Mouse (Mus musculus): ENCODE results near the gene Inpp5k. TPM values are rescaled to one million over a fixed set of nuclear protein-coding genes. Genes with fewer than 3 reads are reported as not detected.

Gene Inpp5k
- polyA plus RNA-seq, 1 experiment from 2014 or later = 17.3 TPM

DNA sequence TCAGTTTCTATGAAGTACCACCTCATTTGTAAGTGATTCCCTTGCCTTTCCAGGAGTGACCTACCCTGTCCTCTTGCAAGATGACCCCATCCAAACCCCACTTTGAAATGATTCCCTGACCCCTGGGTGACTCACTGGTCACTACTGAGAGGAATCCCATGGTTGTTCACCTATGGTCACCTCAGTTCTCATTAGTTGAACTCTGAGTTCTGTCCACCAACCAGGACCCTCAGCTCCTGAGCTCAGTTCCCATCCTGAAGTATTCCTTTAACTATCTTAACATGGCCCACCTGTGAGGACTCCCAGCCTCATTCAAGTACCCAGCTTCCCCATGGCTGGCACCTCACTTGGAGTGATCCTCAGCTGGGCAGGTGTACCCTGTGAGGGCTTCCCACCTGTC lies 27.1 kb downstream of the Inpp5k start:
- DNase-seq (ENCODE audit: low spot score) (no peak), ATAC-seq (replicated peaks; ENCODE audit: insufficient number of reproducible peaks, low FRiP score, low TSS enrichment, low read depth) (no peak)
- Histone ChIP-seq H3K4me3 (ENCODE audit: low read depth, low read length) (no peak overlapping the region), H3K9ac (replicated peaks; ENCODE audit: low read length) (no peak overlapping the region), H3K4me1 (ENCODE audit: control insufficient read depth, insufficient read depth, low read length) (peaks cover 4% of the 10 kb centered on the region; the same call in 1 of the 2 replicates), H3K9me3 (replicated peaks; ENCODE audit: control insufficient read depth, low read length) (no peaks in the 10 kb centered on the region), H3K27me3 (ENCODE audit: control insufficient read depth, insufficient read depth, low read length) (peaks cover 9% of the 10 kb centered on the region), H3K36me3 (replicated peaks; ENCODE audit: control insufficient read depth, insufficient read depth, low read depth, low read length) (no peaks in the 10 kb centered on the region), H3K4me2 (ENCODE audit: low read depth, low read length) (no peak overlapping the region), H3K27ac (replicated peaks; ENCODE audit: low read depth, low read length) (no peak overlapping the region)

- Histone ChIP-seq H3K27me3 (ENCODE audit: control insufficient read depth, insufficient read depth, low read length) (peaks cover 6% of the 10 kb centered on the region), H3K4me2 (ENCODE audit: low read depth, low read length) (no peak overlapping the region), H3K27ac (replicated peaks; ENCODE audit: low read depth, low read length) (no peak overlapping the region), H3K9me3 (replicated peaks; ENCODE audit: control insufficient read depth, low read length) (no peaks in the 10 kb centered on the region), H3K9ac (replicated peaks; ENCODE audit: low read length) (no peak overlapping the region), H3K4me3 (ENCODE audit: low read depth, low read length) (no peak overlapping the region), H3K36me3 (replicated peaks; ENCODE audit: control insufficient read depth, insufficient read depth, low read depth, low read length) (no peaks in the 10 kb centered on the region), H3K4me1 (ENCODE audit: control insufficient read depth, insufficient read depth, low read length) (peaks cover 2% of the 10 kb centered on the region; the same call in 1 of the 2 replicates)
- ATAC-seq (replicated peaks; ENCODE audit: insufficient number of reproducible peaks, low FRiP score, low TSS enrichment, low read depth) = no peak
- 90% methylated on average over 13 of the region's 13 CpGs for WGBS
- DNase-seq (ENCODE audit: low spot score) = no peak
Observed at GRCm38 (mm10) chr11:75658311-75658710, 27.5 kb downstream of the Inpp5k start.

GRCm38 (mm10) chr11:75658996-75659750 lies 28.4 kb downstream of the Inpp5k start:
- no peaks in the 10 kb centered on the region for H3K4me1 ChIP-seq (ENCODE audit: control insufficient read depth, insufficient read depth, low read length)
- no peaks in the 10 kb centered on the region; the same call in 1 of the 2 replicates for H3K27me3 ChIP-seq (ENCODE audit: control insufficient read depth, insufficient read depth, low read length)
- H3K9ac ChIP-seq (replicated peaks; ENCODE audit: low read length) = no peak overlapping the region
- no peak overlapping the region for H3K4me3 ChIP-seq (ENCODE audit: low read depth, low read length)
- H3K9me3 ChIP-seq (replicated peaks; ENCODE audit: control insufficient read depth, low read length) = no peaks in the 10 kb centered on the region
- 82% methylated on average over 14 of the region's 14 CpGs for WGBS
- DNase-seq (ENCODE audit: low spot score) (no peak), ATAC-seq (replicated peaks; ENCODE audit: insufficient number of reproducible peaks, low FRiP score, low TSS enrichment, low read depth) (no peak)
- no peak overlapping the region for H3K4me2 ChIP-seq (ENCODE audit: low read depth, low read length)
- no peak overlapping the region for H3K27ac ChIP-seq (replicated peaks; ENCODE audit: low read depth, low read length)
- H3K36me3 ChIP-seq (replicated peaks; ENCODE audit: control insufficient read depth, insufficient read depth, low read depth, low read length) = no peaks in the 10 kb centered on the region

GRCm38 (mm10) chr11:75660081-75660590 lies 29.3 kb downstream of the Inpp5k start:
- Histone ChIP-seq H3K4me2 (ENCODE audit: low read depth, low read length) (no peak overlapping the region), H3K36me3 (replicated peaks; ENCODE audit: control insufficient read depth, insufficient read depth, low read depth, low read length) (no peaks in the 10 kb centered on the region), H3K27ac (replicated peaks; ENCODE audit: low read depth, low read length) (no peak overlapping the region), H3K4me1 (ENCODE audit: control insufficient read depth, insufficient read depth, low read length) (no peaks in the 10 kb centered on the region), H3K9ac (replicated peaks; ENCODE audit: low read length) (no peak overlapping the region), H3K27me3 (ENCODE audit: control insufficient read depth, insufficient read depth, low read length) (no peaks in the 10 kb centered on the region), H3K9me3 (replicated peaks; ENCODE audit: control insufficient read depth, low read length) (no peaks in the 10 kb centered on the region), H3K4me3 (ENCODE audit: low read depth, low read length) (no peak overlapping the region)
- DNase-seq (ENCODE audit: low spot score) (no peak), ATAC-seq (replicated peaks; ENCODE audit: insufficient number of reproducible peaks, low FRiP score, low TSS enrichment, low read depth) (no peak)
- 94% methylated on average over 12 of the region's 12 CpGs for WGBS

GRCm38 (mm10) chr11:75660941-75661800 lies 30.4 kb downstream of the Inpp5k start:
- H3K4me3 ChIP-seq (ENCODE audit: low read depth, low read length) = no peak overlapping the region
- no peaks in the 10 kb centered on the region for H3K9me3 ChIP-seq (replicated peaks; ENCODE audit: control insufficient read depth, low read length)
- DNase-seq (ENCODE audit: low spot score) (no peak), ATAC-seq (replicated peaks; ENCODE audit: insufficient number of reproducible peaks, low FRiP score, low TSS enrichment, low read depth) (no peak)
- no peaks in the 10 kb centered on the region for H3K27me3 ChIP-seq (ENCODE audit: control insufficient read depth, insufficient read depth, low read length)
- H3K4me2 ChIP-seq (ENCODE audit: low read depth, low read length) = no peak overlapping the region
- no peak overlapping the region for H3K9ac ChIP-seq (replicated peaks; ENCODE audit: low read length)
- peaks cover 3% of the 10 kb centered on the region for H3K36me3 ChIP-seq (replicated peaks; ENCODE audit: control insufficient read depth, insufficient read depth, low read depth, low read length)
- H3K27ac ChIP-seq (replicated peaks; ENCODE audit: low read depth, low read length) = no peak overlapping the region
- WGBS = 93% methylated on average over 21 of the region's 21 CpGs
- no peaks in the 10 kb centered on the region for H3K4me1 ChIP-seq (ENCODE audit: control insufficient read depth, insufficient read depth, low read length)

GRCm38 (mm10) chr11:75662131-75662530 lies 31.3 kb downstream of the Inpp5k start:
- no peaks in the 10 kb centered on the region for H3K27me3 ChIP-seq (ENCODE audit: control insufficient read depth, insufficient read depth, low read length)
- no peak overlapping the region for H3K9ac ChIP-seq (replicated peaks; ENCODE audit: low read length)
- H3K4me1 ChIP-seq (ENCODE audit: control insufficient read depth, insufficient read depth, low read length) = no peaks in the 10 kb centered on the region
- H3K36me3 ChIP-seq (replicated peaks; ENCODE audit: control insufficient read depth, insufficient read depth, low read depth, low read length) = peaks cover 3% of the 10 kb centered on the region
- 96% methylated on average over 7 of the region's 7 CpGs for WGBS
- H3K4me2 ChIP-seq (ENCODE audit: low read depth, low read length) = no peak overlapping the region
- no peak overlapping the region for H3K27ac ChIP-seq (replicated peaks; ENCODE audit: low read depth, low read length)
- no peaks in the 10 kb centered on the region for H3K9me3 ChIP-seq (replicated peaks; ENCODE audit: control insufficient read depth, low read length)
- ATAC-seq (replicated peaks; ENCODE audit: insufficient number of reproducible peaks, low FRiP score, low TSS enrichment, low read depth) (no peak), DNase-seq (ENCODE audit: low spot score) (no peak)
- no peak overlapping the region for H3K4me3 ChIP-seq (ENCODE audit: low read depth, low read length)

DNA sequence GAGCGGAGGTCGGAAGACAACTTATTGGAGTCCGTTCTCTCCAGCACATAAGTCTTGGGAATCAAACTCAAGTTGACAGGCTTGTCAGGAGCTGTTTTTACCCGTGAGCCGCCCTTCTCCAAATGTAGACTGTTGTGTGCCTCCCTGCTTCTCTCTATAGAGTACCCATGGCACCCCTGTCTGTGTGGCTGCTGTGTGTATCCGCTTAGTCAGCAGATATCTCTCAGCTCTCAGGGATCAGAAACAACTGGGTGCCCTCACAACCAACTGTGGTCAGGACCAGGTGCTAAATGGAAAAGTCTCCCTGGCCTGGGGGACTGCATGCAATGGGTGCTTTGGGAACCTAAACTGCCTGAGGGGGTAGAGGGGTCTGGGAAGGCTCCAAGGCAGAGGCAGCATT lies 35.5 kb downstream of the Inpp5k start:
- H3K9me3 ChIP-seq (replicated peaks; ENCODE audit: control insufficient read depth, low read length) = no peaks in the 10 kb centered on the region
- no peak overlapping the region for H3K4me2 ChIP-seq (ENCODE audit: low read depth, low read length)
- no peak overlapping the region for H3K4me3 ChIP-seq (ENCODE audit: low read depth, low read length)
- WGBS = 95% methylated on average over 6 of the region's 6 CpGs
- no peaks in the 10 kb centered on the region for H3K4me1 ChIP-seq (ENCODE audit: control insufficient read depth, insufficient read depth, low read length)
- ATAC-seq (replicated peaks; ENCODE audit: insufficient number of reproducible peaks, low FRiP score, low TSS enrichment, low read depth) = no peak
- H3K9ac ChIP-seq (replicated peaks; ENCODE audit: low read length) = no peak overlapping the region
- no peak overlapping the region for H3K27ac ChIP-seq (replicated peaks; ENCODE audit: low read depth, low read length)
- no peaks in the 10 kb centered on the region for H3K27me3 ChIP-seq (ENCODE audit: control insufficient read depth, insufficient read depth, low read length)
- H3K36me3 ChIP-seq (replicated peaks; ENCODE audit: control insufficient read depth, insufficient read depth, low read depth, low read length) = peaks cover 3% of the 10 kb centered on the region
- DNase-seq (ENCODE audit: low spot score) = no peak

GRCm38 (mm10) chr11:75668621-75669020 lies 37.8 kb downstream of the Inpp5k start:
- DNase-seq (ENCODE audit: low spot score) (no peak), ATAC-seq (replicated peaks; ENCODE audit: insufficient number of reproducible peaks, low FRiP score, low TSS enrichment, low read depth) (no peak)
- 87% methylated on average over 3 of the region's 3 CpGs for WGBS
- no peak overlapping the region for H3K4me3 ChIP-seq (ENCODE audit: low read depth, low read length)
- no peak overlapping the region for H3K27ac ChIP-seq (replicated peaks; ENCODE audit: low read depth, low read length)
- no peaks in the 10 kb centered on the region for H3K4me1 ChIP-seq (ENCODE audit: control insufficient read depth, insufficient read depth, low read length)
- peaks cover 3% of the 10 kb centered on the region for H3K36me3 ChIP-seq (replicated peaks; ENCODE audit: control insufficient read depth, insufficient read depth, low read depth, low read length)
- no peak overlapping the region for H3K4me2 ChIP-seq (ENCODE audit: low read depth, low read length)
- H3K27me3 ChIP-seq (ENCODE audit: control insufficient read depth, insufficient read depth, low read length) = no peaks in the 10 kb centered on the region
- no peaks in the 10 kb centered on the region for H3K9me3 ChIP-seq (replicated peaks; ENCODE audit: control insufficient read depth, low read length)
- no peak overlapping the region for H3K9ac ChIP-seq (replicated peaks; ENCODE audit: low read length)
